Mouse (Mus musculus): ENCODE results near the gene Tmed3. TPM values are rescaled to one million over a fixed set of nuclear protein-coding genes. Genes with fewer than 3 reads are reported as not detected.

Gene Tmed3
- polyA plus RNA-seq, 1 experiment from 2014 or later: 110 TPM

- Histone ChIP-seq H3K27me3 (no peaks in the 10 kb centered on the region), H3K4me2 (replicated peaks) (no peak overlapping the region), H3K36me3 (no peaks in the 10 kb centered on the region), H3K27ac (no peak overlapping the region), H3K4me3 (no peak overlapping the region), H3K4me1 (no peaks in the 10 kb centered on the region), H3K9ac (no peak overlapping the region), H3K9me3 (no peaks in the 10 kb centered on the region)
- 50% methylated on average over 10 of the region's 10 CpGs for WGBS
- ATAC-seq (ENCODE audit: low FRiP score, low read depth): peak; percentile 59
Observed at GRCm38 (mm10) chr9:89687503-89688226, 17.2 kb downstream of the Tmed3 start.

DNA sequence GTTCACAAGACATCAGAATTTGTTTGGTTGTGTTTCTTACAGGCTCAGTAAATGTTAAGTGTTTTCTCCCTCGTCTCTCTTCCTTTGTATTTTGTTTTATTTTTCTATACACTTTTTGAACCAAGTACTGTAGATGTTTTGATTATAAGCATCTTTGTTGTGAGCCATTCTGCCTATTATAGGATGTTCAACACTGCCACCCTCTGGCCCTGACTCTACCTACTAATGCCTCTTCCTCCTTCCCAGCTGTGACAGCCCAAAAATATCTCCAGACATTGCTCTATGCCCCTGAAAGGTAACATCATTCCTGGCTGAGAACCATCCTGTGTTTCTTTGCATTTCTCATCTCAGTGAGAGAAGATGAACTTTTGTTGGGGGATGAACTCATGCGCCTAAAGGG is 18.6 kb downstream of the Tmed3 start:
- Histone ChIP-seq H3K4me2 (replicated peaks) (no peak overlapping the region), H3K9me3 (no peaks in the 10 kb centered on the region), H3K27me3 (no peaks in the 10 kb centered on the region), H3K4me3 (no peak overlapping the region), H3K4me1 (no peaks in the 10 kb centered on the region), H3K9ac (no peak overlapping the region), H3K36me3 (no peaks in the 10 kb centered on the region), H3K27ac (no peak overlapping the region)
- WGBS: 60% methylated on average over 2 of the region's 2 CpGs
- no peak for ATAC-seq (ENCODE audit: low FRiP score, low read depth)

DNA sequence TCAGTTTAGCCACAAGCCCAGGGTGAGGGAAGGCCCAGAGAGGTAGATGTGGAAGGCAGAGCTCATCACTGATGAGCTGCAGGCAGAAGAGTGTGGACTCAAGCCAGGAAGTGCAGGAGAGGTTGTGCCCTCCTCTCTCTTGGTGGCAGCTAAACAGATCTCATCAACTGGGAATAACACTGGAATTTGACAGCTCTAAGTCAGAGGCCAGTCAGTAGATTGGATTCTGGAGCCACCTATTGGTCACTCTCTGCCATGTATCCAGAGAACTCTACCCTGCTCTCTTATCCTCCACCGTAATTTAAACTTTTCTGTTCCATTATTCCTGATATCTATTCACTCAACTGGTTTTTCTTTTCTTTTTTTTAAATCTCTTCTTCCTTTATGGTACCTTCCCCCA is 25.9 kb downstream of the Tmed3 start:
- Histone ChIP-seq H3K36me3 (no peaks in the 10 kb centered on the region), H3K27ac (no peak overlapping the region)
- WGBS: 47% methylated on average over 1 of the region's 1 CpGs

DNA sequence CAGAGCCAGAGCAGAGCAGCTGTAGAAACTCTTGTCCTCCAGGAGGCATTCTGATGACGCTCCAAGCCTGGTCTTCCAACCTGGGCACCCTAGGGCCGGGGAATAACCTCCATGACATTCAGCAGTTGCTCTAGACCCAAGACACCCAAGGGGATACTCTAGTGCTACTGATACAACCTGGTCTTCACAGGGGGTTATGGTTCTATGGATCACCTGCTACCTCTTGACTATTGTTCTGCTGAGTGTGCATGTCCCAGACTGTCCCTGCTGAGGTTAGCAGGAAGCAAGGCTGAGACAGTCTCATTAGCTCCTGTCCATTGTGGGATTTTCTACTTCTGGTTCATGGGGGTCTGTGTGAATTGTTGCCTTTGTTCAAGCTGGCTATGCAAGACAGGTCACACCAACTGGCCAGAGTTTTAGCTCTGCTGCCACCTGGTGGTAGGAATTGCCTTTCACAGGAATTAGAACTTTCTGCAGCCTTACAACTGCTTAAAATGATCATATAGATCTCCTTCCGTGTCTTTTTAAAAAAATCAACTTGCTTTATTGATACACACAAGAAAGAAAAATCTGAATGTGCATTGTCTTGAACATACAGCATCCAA is 30.8 kb downstream of the Tmed3 start:
- H3K27ac ChIP-seq: no peak overlapping the region
- ATAC-seq (ENCODE audit: low FRiP score, low read depth): peak; percentile 76
- H3K4me3 ChIP-seq: no peak overlapping the region
- WGBS: 52% methylated on average over 3 of the region's 3 CpGs
- no peak overlapping the region for H3K4me2 ChIP-seq (replicated peaks)
- H3K27me3 ChIP-seq: no peaks in the 10 kb centered on the region
- no peaks in the 10 kb centered on the region for H3K36me3 ChIP-seq
- H3K9me3 ChIP-seq: no peaks in the 10 kb centered on the region
- H3K9ac ChIP-seq: no peak overlapping the region
- no peaks in the 10 kb centered on the region for H3K4me1 ChIP-seq

More for the DNA sequence above, 25.9 kb downstream of the Tmed3 start:
- H3K27me3 ChIP-seq: no peaks in the 10 kb centered on the region
- no peaks in the 10 kb centered on the region for H3K9me3 ChIP-seq
- H3K4me2 ChIP-seq (replicated peaks): no peak overlapping the region
- no peak overlapping the region for H3K9ac ChIP-seq
- ATAC-seq (ENCODE audit: low FRiP score, low read depth): 0 out of 2 replicates have a peak, but pooled peaks have one; percentile 57
- no peaks in the 10 kb centered on the region for H3K4me1 ChIP-seq
- no peak overlapping the region for H3K4me3 ChIP-seq

- no peaks in the 10 kb centered on the region for H3K27me3 ChIP-seq
- no peak for ATAC-seq (ENCODE audit: low FRiP score, low read depth)
- WGBS: 88% methylated on average over 1 of the region's 1 CpGs
- no peak overlapping the region for H3K4me2 ChIP-seq (replicated peaks)
- H3K4me3 ChIP-seq: no peak overlapping the region
- H3K9me3 ChIP-seq: no peaks in the 10 kb centered on the region
- H3K27ac ChIP-seq: no peak overlapping the region
- no peak overlapping the region for H3K9ac ChIP-seq
- H3K4me1 ChIP-seq: no peaks in the 10 kb centered on the region
- no peaks in the 10 kb centered on the region for H3K36me3 ChIP-seq
Observed at GRCm38 (mm10) chr9:89673402-89673801, 31.5 kb downstream of the Tmed3 start.

DNA sequence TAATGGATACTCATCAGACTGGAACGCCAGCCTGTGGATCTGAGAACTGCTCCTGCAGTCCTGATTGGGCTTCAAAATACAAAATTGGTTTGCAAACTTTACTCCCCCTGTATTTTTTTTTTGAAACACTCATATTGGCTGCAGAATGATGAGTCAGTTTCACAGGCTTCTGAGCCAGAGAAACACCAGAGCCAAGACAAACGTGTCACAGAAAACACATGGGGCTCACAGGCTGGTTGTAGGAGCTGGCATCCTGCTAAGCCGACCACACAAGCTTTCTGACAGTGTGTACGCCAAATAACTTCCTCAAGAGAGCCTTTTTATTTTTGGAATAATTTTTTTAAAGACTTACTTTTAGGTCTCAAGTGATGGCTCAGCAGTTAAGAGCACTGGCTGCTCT is 35.0 kb downstream of the Tmed3 start:
- WGBS: 77% methylated on average over 4 of the region's 4 CpGs
- H3K4me3 ChIP-seq: no peak overlapping the region
- H3K4me2 ChIP-seq (replicated peaks): no peak overlapping the region

GRCm38 (mm10) chr9:89667306-89667942 is 37.4 kb downstream of the Tmed3 start:
- WGBS: 69% methylated on average over 4 of the region's 4 CpGs
- ATAC-seq (ENCODE audit: low FRiP score, low read depth): no peak
- H3K4me1 ChIP-seq: no peaks in the 10 kb centered on the region

More for the DNA sequence above, 35.0 kb downstream of the Tmed3 start:
- Histone ChIP-seq H3K27ac (no peak overlapping the region), H3K9ac (no peak overlapping the region), H3K4me1 (no peaks in the 10 kb centered on the region), H3K36me3 (no peaks in the 10 kb centered on the region), H3K27me3 (no peaks in the 10 kb centered on the region), H3K9me3 (no peaks in the 10 kb centered on the region)
- no peak for ATAC-seq (ENCODE audit: low FRiP score, low read depth)

GRCm38 (mm10) chr9:89650913-89651312 is 54.0 kb downstream of the Tmed3 start:
- 82% methylated on average over 6 of the region's 6 CpGs for WGBS

More at GRCm38 (mm10) chr9:89667306-89667942, 37.4 kb downstream of the Tmed3 start:
- no peak overlapping the region for H3K4me2 ChIP-seq (replicated peaks)
- no peaks in the 10 kb centered on the region for H3K27me3 ChIP-seq
- no peak overlapping the region for H3K4me3 ChIP-seq
- H3K27ac ChIP-seq: no peak overlapping the region
- no peaks in the 10 kb centered on the region for H3K9me3 ChIP-seq
- H3K36me3 ChIP-seq: no peaks in the 10 kb centered on the region
- no peak overlapping the region for H3K9ac ChIP-seq

More at GRCm38 (mm10) chr9:89650913-89651312, 54.0 kb downstream of the Tmed3 start:
- Histone ChIP-seq H3K36me3 (no peaks in the 10 kb centered on the region), H3K9me3 (no peaks in the 10 kb centered on the region), H3K4me3 (no peak overlapping the region), H3K4me2 (replicated peaks) (no peak overlapping the region), H3K27me3 (no peaks in the 10 kb centered on the region), H3K9ac (no peak overlapping the region), H3K4me1 (no peaks in the 10 kb centered on the region), H3K27ac (no peak overlapping the region)
- no peak for ATAC-seq (ENCODE audit: low FRiP score, low read depth)

Other genes with a start within 250 kb of the Tmed3 start
- 0.42 and 0.49 TPM in 2 replicates for gene Minar1, start 81.9 kb downstream of the Tmed3 start, polyA plus RNA-seq (2015; fragmentation: Nextera tagmentation; extraction: Ambion mirVana)
- not detected in 2 replicates for gene Ankrd34c, start 33.4 kb upstream of the Tmed3 start, polyA plus RNA-seq (2015; fragmentation: Nextera tagmentation; extraction: Ambion mirVana)
- gene Rasgrf1, start 204.8 kb upstream of the Tmed3 start, polyA plus RNA-seq (2015; fragmentation: Nextera tagmentation; extraction: Ambion mirVana): 0.34 and 0.54 TPM in 2 replicates